Mouse (Mus musculus): ENCODE measurements around the gene Mgst2. TPM values are rescaled to one million over a fixed set of nuclear protein-coding genes. Genes with fewer than 3 reads are reported as not detected.

Mgst2 gene
- polyA plus RNA-seq, 1 experiment from 2014 or later = not detected

- WGBS = 78% methylated on average over 11 of the region's 11 CpGs
- DNase-seq (ENCODE audit: low spot score) (no peak), ATAC-seq (no peak)
- H3K36me3 ChIP-seq (ENCODE audit: control insufficient read depth, insufficient read depth, low read length) = no peaks in the 10 kb centered on the region
- no peak overlapping the region for H3K9ac ChIP-seq (ENCODE audit: low read length)
- H3K4me2 ChIP-seq (ENCODE audit: low read length) = no peak overlapping the region
- no peak overlapping the region for H3K4me3 ChIP-seq (ENCODE audit: low read depth, low read length)
- H3K9me3 ChIP-seq (replicated peaks; ENCODE audit: control insufficient read depth, low read length) = no peaks in the 10 kb centered on the region
- no peak overlapping the region for H3K27ac ChIP-seq (ENCODE audit: low read depth, low read length)
- H3K4me1 ChIP-seq (ENCODE audit: control insufficient read depth, insufficient read depth, low read length) = no peaks in the 10 kb centered on the region
- no peaks in the 10 kb centered on the region for H3K27me3 ChIP-seq (replicated peaks; ENCODE audit: control insufficient read depth, insufficient read depth, low read length)
These were observed 1.9 kb downstream of the Mgst2 start for GRCm38 (mm10) chr3:51661880-51662550.

GRCm38 (mm10) chr3:51662557-51662956 is 2.4 kb downstream of the Mgst2 start:
- DNase-seq (ENCODE audit: low spot score) (no peak), ATAC-seq (no peak)
- H3K9me3 ChIP-seq (replicated peaks; ENCODE audit: control insufficient read depth, low read length) = no peaks in the 10 kb centered on the region
- no peak overlapping the region for H3K4me2 ChIP-seq (ENCODE audit: low read length)
- H3K27ac ChIP-seq (ENCODE audit: low read depth, low read length) = no peak overlapping the region
- H3K4me3 ChIP-seq (ENCODE audit: low read depth, low read length) = no peak overlapping the region
- WGBS = 74% methylated on average over 6 of the region's 6 CpGs
- H3K36me3 ChIP-seq (ENCODE audit: control insufficient read depth, insufficient read depth, low read length) = no peaks in the 10 kb centered on the region
- no peaks in the 10 kb centered on the region for H3K4me1 ChIP-seq (ENCODE audit: control insufficient read depth, insufficient read depth, low read length)
- no peak overlapping the region for H3K9ac ChIP-seq (ENCODE audit: low read length)
- H3K27me3 ChIP-seq (replicated peaks; ENCODE audit: control insufficient read depth, insufficient read depth, low read length) = no peaks in the 10 kb centered on the region

GRCm38 (mm10) chr3:51668607-51669006 is 8.4 kb downstream of the Mgst2 start:
- no peak overlapping the region for H3K4me2 ChIP-seq (ENCODE audit: low read length)
- no peak overlapping the region for H3K9ac ChIP-seq (ENCODE audit: low read length)
- no peaks in the 10 kb centered on the region for H3K4me1 ChIP-seq (ENCODE audit: control insufficient read depth, insufficient read depth, low read length)
- DNase-seq (ENCODE audit: low spot score) = no peak
- no peaks in the 10 kb centered on the region for H3K36me3 ChIP-seq (ENCODE audit: control insufficient read depth, insufficient read depth, low read length)
- WGBS = 44% methylated on average over 2 of the region's 2 CpGs
- no peak overlapping the region for H3K27ac ChIP-seq (ENCODE audit: low read depth, low read length)
- no peak for ATAC-seq
- no peaks in the 10 kb centered on the region for H3K9me3 ChIP-seq (replicated peaks; ENCODE audit: control insufficient read depth, low read length)
- no peaks in the 10 kb centered on the region for H3K27me3 ChIP-seq (replicated peaks; ENCODE audit: control insufficient read depth, insufficient read depth, low read length)
- no peak overlapping the region for H3K4me3 ChIP-seq (ENCODE audit: low read depth, low read length)

GRCm38 (mm10) chr3:51670414-51671070 is 10.4 kb downstream of the Mgst2 start:
- H3K36me3 ChIP-seq (ENCODE audit: control insufficient read depth, insufficient read depth, low read length) = no peaks in the 10 kb centered on the region
- no peaks in the 10 kb centered on the region for H3K4me1 ChIP-seq (ENCODE audit: control insufficient read depth, insufficient read depth, low read length)
- DNase-seq (ENCODE audit: low spot score) (no peak), ATAC-seq (no peak)
- H3K4me3 ChIP-seq (ENCODE audit: low read depth, low read length) = no peak overlapping the region
- no peak overlapping the region for H3K4me2 ChIP-seq (ENCODE audit: low read length)
- H3K27me3 ChIP-seq (replicated peaks; ENCODE audit: control insufficient read depth, insufficient read depth, low read length) = no peaks in the 10 kb centered on the region
- H3K9ac ChIP-seq (ENCODE audit: low read length) = no peak overlapping the region
- H3K27ac ChIP-seq (ENCODE audit: low read depth, low read length) = no peak overlapping the region
- no peaks in the 10 kb centered on the region for H3K9me3 ChIP-seq (replicated peaks; ENCODE audit: control insufficient read depth, low read length)
- 73% methylated on average over 5 of the region's 5 CpGs for WGBS

- Histone ChIP-seq H3K9ac (ENCODE audit: low read length) (no peak overlapping the region), H3K9me3 (replicated peaks; ENCODE audit: control insufficient read depth, low read length) (no peaks in the 10 kb centered on the region), H3K4me3 (ENCODE audit: low read depth, low read length) (no peak overlapping the region), H3K27me3 (replicated peaks; ENCODE audit: control insufficient read depth, insufficient read depth, low read length) (no peaks in the 10 kb centered on the region), H3K36me3 (ENCODE audit: control insufficient read depth, insufficient read depth, low read length) (no peaks in the 10 kb centered on the region), H3K27ac (ENCODE audit: low read depth, low read length) (no peak overlapping the region), H3K4me2 (ENCODE audit: low read length) (no peak overlapping the region), H3K4me1 (ENCODE audit: control insufficient read depth, insufficient read depth, low read length) (no peaks in the 10 kb centered on the region)
- 88% methylated on average over 1 of the region's 1 CpGs for WGBS
- ATAC-seq = no peak
- DNase-seq (ENCODE audit: low spot score) = no peak
These were observed 10.9 kb downstream of the Mgst2 start for GRCm38 (mm10) chr3:51671071-51671469.

GRCm38 (mm10) chr3:51672631-51673030 is 12.5 kb downstream of the Mgst2 start:
- Histone ChIP-seq H3K9ac (ENCODE audit: low read length) (no peak overlapping the region), H3K27me3 (replicated peaks; ENCODE audit: control insufficient read depth, insufficient read depth, low read length) (no peaks in the 10 kb centered on the region), H3K9me3 (replicated peaks; ENCODE audit: control insufficient read depth, low read length) (no peaks in the 10 kb centered on the region), H3K27ac (ENCODE audit: low read depth, low read length) (no peak overlapping the region), H3K36me3 (ENCODE audit: control insufficient read depth, insufficient read depth, low read length) (no peaks in the 10 kb centered on the region), H3K4me1 (ENCODE audit: control insufficient read depth, insufficient read depth, low read length) (no peaks in the 10 kb centered on the region), H3K4me2 (ENCODE audit: low read length) (no peak overlapping the region), H3K4me3 (ENCODE audit: low read depth, low read length) (no peak overlapping the region)
- DNase-seq (ENCODE audit: low spot score) (no peak), ATAC-seq (no peak)
- WGBS = 65% methylated on average over 4 of the region's 4 CpGs

GRCm38 (mm10) chr3:51673408-51674086 is 13.4 kb downstream of the Mgst2 start:
- no peaks in the 10 kb centered on the region for H3K4me1 ChIP-seq (ENCODE audit: control insufficient read depth, insufficient read depth, low read length)
- H3K4me3 ChIP-seq (ENCODE audit: low read depth, low read length) = no peak overlapping the region
- no peaks in the 10 kb centered on the region for H3K27me3 ChIP-seq (replicated peaks; ENCODE audit: control insufficient read depth, insufficient read depth, low read length)
- H3K9me3 ChIP-seq (replicated peaks; ENCODE audit: control insufficient read depth, low read length) = no peaks in the 10 kb centered on the region
- no peak overlapping the region for H3K4me2 ChIP-seq (ENCODE audit: low read length)
- 79% methylated on average over 21 of the region's 21 CpGs for WGBS
- no peaks in the 10 kb centered on the region for H3K36me3 ChIP-seq (ENCODE audit: control insufficient read depth, insufficient read depth, low read length)
- no peak overlapping the region for H3K9ac ChIP-seq (ENCODE audit: low read length)
- H3K27ac ChIP-seq (ENCODE audit: low read depth, low read length) = no peak overlapping the region
- ATAC-seq (no peak), DNase-seq (ENCODE audit: low spot score) (peak; percentile 23)

- H3K36me3 ChIP-seq (ENCODE audit: control insufficient read depth, insufficient read depth, low read length) = no peaks in the 10 kb centered on the region
- no peaks in the 10 kb centered on the region for H3K4me1 ChIP-seq (ENCODE audit: control insufficient read depth, insufficient read depth, low read length)
- H3K27me3 ChIP-seq (replicated peaks; ENCODE audit: control insufficient read depth, insufficient read depth, low read length) = no peaks in the 10 kb centered on the region
- DNase-seq (ENCODE audit: low spot score) = no peak
- H3K27ac ChIP-seq (ENCODE audit: low read depth, low read length) = no peak overlapping the region
- H3K4me3 ChIP-seq (ENCODE audit: low read depth, low read length) = no peak overlapping the region
- WGBS = 88% methylated on average over 3 of the region's 3 CpGs
- H3K4me2 ChIP-seq (ENCODE audit: low read length) = no peak overlapping the region
- ATAC-seq = no peak
- no peaks in the 10 kb centered on the region for H3K9me3 ChIP-seq (replicated peaks; ENCODE audit: control insufficient read depth, low read length)
- no peak overlapping the region for H3K9ac ChIP-seq (ENCODE audit: low read length)
These were observed 14.8 kb downstream of the Mgst2 start for GRCm38 (mm10) chr3:51674963-51675362.

GRCm38 (mm10) chr3:51685539-51685938 is 25.4 kb downstream of the Mgst2 start:
- Histone ChIP-seq H3K9ac (ENCODE audit: low read length) (no peak overlapping the region), H3K27ac (ENCODE audit: low read depth, low read length) (no peak overlapping the region), H3K4me3 (ENCODE audit: low read depth, low read length) (no peak overlapping the region), H3K27me3 (replicated peaks; ENCODE audit: control insufficient read depth, insufficient read depth, low read length) (no peaks in the 10 kb centered on the region), H3K36me3 (ENCODE audit: control insufficient read depth, insufficient read depth, low read length) (peaks cover 22% of the 10 kb centered on the region), H3K4me1 (ENCODE audit: control insufficient read depth, insufficient read depth, low read length) (no peaks in the 10 kb centered on the region), H3K9me3 (replicated peaks; ENCODE audit: control insufficient read depth, low read length) (no peaks in the 10 kb centered on the region), H3K4me2 (ENCODE audit: low read length) (no peak overlapping the region)
- DNase-seq (ENCODE audit: low spot score) = no peak
- no peak for ATAC-seq
- WGBS = 93% methylated on average over 6 of the region's 6 CpGs
